Mouse (Mus musculus) kidney, embryonic 16.5 days (tissue): Measurements from ENCODE around the gene Lbh. TPM values are rescaled to one million over a fixed set of nuclear protein-coding genes. Genes with fewer than 3 reads are reported as not detected.

Experiments
- ATAC-seq: fragments of 200-750 bp; cut with Nextera tagmentation; 2 replicates; pipeline ENCODE4 v1.8.0; 2017; ENCODE audit warnings: moderate TSS enrichment; ENCODE audit not compliant: low FRiP score, low TSS enrichment
- H3K27ac ChIP-seq: fragments of 300-500 bp; sonication (generic); 2 replicates; pipeline ENCODE4 v1.5.1; 2014; ENCODE audit warnings: low read length
- H3K27me3 ChIP-seq: fragments of 300-500 bp; sonication (generic); 2 replicates; pipeline ENCODE4 v1.6.1; 2014; ENCODE audit warnings: low read length, control low read depth, mixed read lengths; ENCODE audit not compliant: insufficient read depth
- H3K36me3 ChIP-seq: fragments of 300-500 bp; sonication (generic); 2 replicates; pipeline ENCODE4 v1.6.1; 2014; ENCODE audit warnings: low read length, control low read depth, mixed read lengths; ENCODE audit not compliant: insufficient read depth
- H3K4me1 ChIP-seq: fragments of 300-500 bp; sonication (generic); 2 replicates; pipeline ENCODE4 v1.6.1; 2014; ENCODE audit warnings: low read length, control low read depth, mixed read lengths; ENCODE audit not compliant: insufficient read depth
- H3K4me2 ChIP-seq: fragments of 300-500 bp; sonication (generic); replicated peaks from 2 replicates; pipeline ENCODE4 v1.6.1; 2014; ENCODE audit warnings: low read depth, low read length
- H3K4me3 ChIP-seq: fragments of 300-500 bp; sonication (generic); 2 replicates; pipeline ENCODE4 v1.5.1; 2014; ENCODE audit warnings: mild to moderate bottlenecking, low read length
- H3K9ac ChIP-seq: fragments of 300-500 bp; sonication (generic); replicated peaks from 2 replicates; pipeline ENCODE4 v1.6.1; 2014; ENCODE audit warnings: low read length
- H3K9me3 ChIP-seq: fragments of 300-500 bp; sonication (generic); 2 replicates; pipeline ENCODE4 v1.6.1; 2016; ENCODE audit warnings: low read length, control low read depth
- WGBS: fragments of 180-500 bp; shearing (Covaris S2); extraction: QIAGEN DNeasy Blood & Tissue Kit; methylation state at CpG from one replicate; pipeline ENCODE4 v1.1.7; 2014; 5-methylcytosine and 5-hydroxymethylcytosine counted together
- polyA plus RNA-seq: library from polyadenylated mRNA; unstranded; fragments of >200 nt; fragmentation: Nextera tagmentation; extraction: Ambion mirVana; gene quantifications from 2 replicates; pipeline ENCODE4 v1.2.1, GENCODE M21; 2015

Gene Lbh
- polyA plus RNA-seq, 1 experiment from 2014 or later: 8.8 TPM

DNA sequence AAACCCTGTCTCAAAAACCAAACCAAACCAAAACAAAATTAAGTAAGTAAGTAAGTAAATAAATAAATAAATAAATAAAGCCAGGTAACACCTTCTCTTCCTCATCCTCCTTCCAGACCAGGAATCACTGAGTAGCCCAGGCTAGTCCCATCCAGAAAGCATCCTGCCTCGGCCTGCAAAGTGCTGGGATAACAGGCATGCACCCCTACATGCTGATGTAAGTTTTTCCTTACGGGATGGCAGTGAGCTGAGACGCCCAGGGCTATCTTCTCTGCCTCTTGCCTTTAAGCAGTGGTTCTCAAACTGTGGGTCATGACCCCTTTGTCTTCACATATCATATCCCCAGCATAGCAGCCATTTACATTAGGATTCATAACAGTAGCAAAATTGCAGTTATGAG lies 9.5 kb upstream of the Lbh start:
- Histone ChIP-seq H3K4me1 (no peaks in the 10 kb centered on the region), H3K4me3 (no peak overlapping the region), H3K4me2 (no peak overlapping the region), H3K27me3 (no peaks in the 10 kb centered on the region), H3K9me3 (no peaks in the 10 kb centered on the region), H3K9ac (no peak overlapping the region), H3K36me3 (no peaks in the 10 kb centered on the region), H3K27ac (no peak overlapping the region)
- WGBS: 92% methylated on average over 3 of the region's 3 CpGs
- ATAC-seq: no peak

DNA sequence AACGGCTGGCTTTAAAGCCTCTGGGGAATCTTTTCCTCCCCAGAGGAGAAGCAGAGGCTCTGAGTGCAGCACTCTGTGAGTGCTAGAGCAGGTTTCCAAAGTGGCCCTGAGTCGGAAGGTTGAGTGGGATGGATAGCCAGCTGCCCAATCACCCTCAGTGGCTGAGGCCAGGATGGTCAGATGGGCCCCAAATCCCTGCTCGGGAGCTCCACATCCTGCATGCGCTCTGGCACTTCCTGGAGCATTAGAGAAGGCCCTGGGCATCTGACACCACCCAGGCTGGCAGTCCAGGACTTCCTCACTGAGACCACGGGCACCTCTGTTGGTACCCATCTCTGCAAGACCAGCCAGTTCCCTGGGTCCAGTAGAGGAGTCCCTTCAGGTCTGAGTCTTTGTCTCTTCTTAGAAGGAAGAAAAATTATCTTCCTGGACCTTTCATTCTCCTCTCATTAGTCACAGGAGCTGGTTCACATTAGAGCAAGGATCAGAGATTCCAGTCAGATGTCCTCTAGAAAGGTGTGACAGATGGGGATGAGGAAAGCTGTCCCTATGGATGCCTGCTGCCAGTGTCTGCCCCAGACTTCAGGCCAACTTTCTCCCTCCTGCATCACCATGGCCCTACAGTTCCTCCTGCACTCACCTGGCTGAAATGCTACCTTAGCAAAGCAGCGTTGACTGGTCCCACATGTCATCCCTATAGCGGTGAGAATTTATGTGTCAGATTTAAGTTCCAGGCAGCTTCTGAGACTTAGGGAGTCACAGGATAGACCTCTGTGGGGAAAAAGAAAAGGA lies 8.8 kb upstream of the Lbh start:
- no peak overlapping the region for H3K27ac ChIP-seq
- no peak for ATAC-seq
- no peak overlapping the region for H3K4me2 ChIP-seq
- H3K27me3 ChIP-seq: no peaks in the 10 kb centered on the region
- H3K4me1 ChIP-seq: no peaks in the 10 kb centered on the region
- no peak overlapping the region for H3K4me3 ChIP-seq
- H3K9me3 ChIP-seq: no peaks in the 10 kb centered on the region
- H3K36me3 ChIP-seq: no peaks in the 10 kb centered on the region
- 78% methylated on average over 7 of the region's 7 CpGs for WGBS
- H3K9ac ChIP-seq: no peak overlapping the region

DNA sequence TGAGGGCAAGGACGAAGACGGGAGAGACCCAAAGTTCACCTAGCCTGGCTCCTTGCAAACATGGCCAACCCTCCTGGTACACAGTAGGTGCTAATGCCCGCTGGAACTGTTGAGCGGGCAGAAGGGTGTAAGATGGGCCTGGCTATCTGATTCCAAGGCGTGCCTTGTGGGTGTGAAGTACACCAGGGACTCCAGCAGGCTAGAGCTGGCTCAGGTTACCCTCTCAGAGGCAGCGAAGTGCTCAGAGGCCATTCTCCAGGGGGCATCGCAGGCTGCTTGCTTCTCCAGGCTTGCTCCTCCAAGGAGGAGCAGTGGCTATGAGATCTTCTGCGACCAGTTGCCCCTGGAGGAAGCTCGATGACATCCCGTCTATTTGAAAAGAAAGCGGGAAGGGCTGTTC lies 6.8 kb upstream of the Lbh start:
- H3K36me3 ChIP-seq: no peaks in the 10 kb centered on the region

DNA sequence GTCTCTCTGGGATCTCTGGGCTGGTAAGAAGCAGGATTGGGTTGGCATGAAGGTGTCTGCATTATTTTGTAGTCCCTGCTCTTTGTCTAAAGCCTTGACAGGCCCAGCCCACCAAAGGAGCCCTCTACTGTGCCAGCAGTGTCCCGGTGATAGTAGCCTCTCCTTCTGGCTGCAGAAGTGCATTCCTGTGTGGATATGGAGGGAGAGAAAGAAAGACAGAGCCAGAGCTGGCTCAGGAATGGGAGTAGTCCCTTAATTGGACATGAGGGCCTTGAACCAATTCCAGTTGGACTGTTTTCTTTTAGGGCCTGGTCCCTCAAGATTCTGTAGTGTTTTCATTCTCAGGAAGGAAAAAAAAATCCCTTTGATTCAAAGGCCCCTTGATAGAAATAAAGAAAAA lies 6.4 kb upstream of the Lbh start:
- no peaks in the 10 kb centered on the region for H3K36me3 ChIP-seq
- no peaks in the 10 kb centered on the region for H3K9me3 ChIP-seq
- no peaks in the 10 kb centered on the region for H3K4me1 ChIP-seq
- no peak overlapping the region for H3K9ac ChIP-seq
- H3K4me2 ChIP-seq: no peak overlapping the region
- H3K27ac ChIP-seq: no peak overlapping the region
- no peak overlapping the region for H3K4me3 ChIP-seq
- WGBS: 46% methylated on average over 1 of the region's 1 CpGs
- no peak for ATAC-seq
- H3K27me3 ChIP-seq: no peaks in the 10 kb centered on the region

More for the DNA sequence above, 6.8 kb upstream of the Lbh start:
- WGBS: 51% methylated on average over 11 of the region's 11 CpGs
- Histone ChIP-seq H3K9me3 (no peaks in the 10 kb centered on the region), H3K4me1 (no peaks in the 10 kb centered on the region), H3K27me3 (no peaks in the 10 kb centered on the region), H3K9ac (no peak overlapping the region), H3K4me2 (no peak overlapping the region), H3K4me3 (no peak overlapping the region), H3K27ac (no peak overlapping the region)
- ATAC-seq: no peak

DNA sequence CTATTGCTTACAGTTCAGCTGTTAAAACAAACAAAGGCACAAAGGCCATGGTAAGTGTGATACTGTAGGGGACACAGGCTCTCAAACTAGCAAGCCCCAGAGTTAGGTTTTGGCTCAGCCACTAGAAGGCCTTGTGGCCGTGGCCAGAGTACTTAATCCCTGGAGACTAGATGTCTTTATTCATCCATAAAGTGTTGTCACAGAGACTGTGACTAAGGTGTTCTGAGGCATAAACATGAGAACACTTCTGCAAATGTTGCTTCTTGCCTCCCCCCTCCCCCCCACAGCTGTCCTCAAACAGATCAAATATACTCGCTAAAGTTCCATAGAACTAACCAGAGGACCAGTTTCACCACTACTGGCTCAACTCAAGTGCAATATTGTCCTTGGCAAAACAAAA lies 4.0 kb upstream of the Lbh start:
- Histone ChIP-seq H3K27me3 (no peaks in the 10 kb centered on the region), H3K4me1 (no peaks in the 10 kb centered on the region), H3K27ac (no peak overlapping the region), H3K9ac (no peak overlapping the region), H3K4me2 (no peak overlapping the region), H3K36me3 (no peaks in the 10 kb centered on the region), H3K9me3 (no peaks in the 10 kb centered on the region), H3K4me3 (no peak overlapping the region)
- WGBS: 77% methylated on average over 2 of the region's 2 CpGs
- ATAC-seq: no peak

DNA sequence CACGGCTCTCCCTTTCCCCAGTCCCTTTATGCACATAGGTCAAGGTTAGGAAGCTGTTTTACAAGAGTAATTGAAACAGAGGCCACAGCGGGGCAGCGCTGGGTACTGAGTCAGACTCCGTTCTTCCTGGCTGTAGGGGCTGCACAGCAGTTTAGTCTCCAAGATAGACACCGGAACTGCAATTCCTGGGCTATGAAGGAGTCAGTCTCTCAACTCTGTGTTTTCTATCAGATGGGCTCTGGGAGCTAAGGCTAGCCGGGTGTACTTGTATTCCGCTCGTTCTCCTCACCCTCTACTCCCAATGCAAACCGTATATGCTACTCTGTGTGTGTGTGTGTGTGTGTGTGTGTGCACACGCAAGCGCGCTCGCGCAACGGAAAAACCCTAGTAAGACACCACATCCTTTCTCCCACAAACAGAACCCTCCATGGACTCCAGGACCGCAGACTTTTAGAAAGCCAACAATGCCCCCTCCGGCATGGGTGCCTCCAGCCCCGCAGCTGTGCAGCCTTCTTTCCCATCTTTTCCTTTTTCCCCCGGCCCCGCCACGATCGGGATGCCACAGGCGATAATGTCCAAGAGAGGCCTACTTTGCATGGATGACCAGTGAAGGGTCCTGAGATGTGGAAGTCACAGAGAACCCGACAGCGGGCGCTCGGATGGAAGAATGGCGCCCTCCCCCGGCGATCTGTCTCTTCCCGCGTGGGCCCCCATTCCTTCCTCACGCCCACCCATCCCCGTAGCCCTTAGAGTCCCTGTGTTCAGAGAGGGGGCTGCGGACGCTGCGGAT lies 669 bp upstream of the Lbh start:
- peak overlapping the region; percentile 77 for H3K4me2 ChIP-seq
- peak overlapping the region; percentile 94 for H3K9ac ChIP-seq
- WGBS: under 1% methylated on average over 37 of the region's 37 CpGs
- H3K4me1 ChIP-seq: 0 out of 2 replicates have a peak, but pooled peaks cover 11% of the 10 kb centered on the region
- peak overlapping the region; percentile 82 for H3K4me3 ChIP-seq
- no peaks in the 10 kb centered on the region for H3K27me3 ChIP-seq
- no peaks in the 10 kb centered on the region for H3K9me3 ChIP-seq
- H3K27ac ChIP-seq: peak overlapping the region; percentile 76
- ATAC-seq: peak; percentile 46
- H3K36me3 ChIP-seq: peaks cover 2% of the 10 kb centered on the region; the same call in 1 of the 2 replicates

DNA sequence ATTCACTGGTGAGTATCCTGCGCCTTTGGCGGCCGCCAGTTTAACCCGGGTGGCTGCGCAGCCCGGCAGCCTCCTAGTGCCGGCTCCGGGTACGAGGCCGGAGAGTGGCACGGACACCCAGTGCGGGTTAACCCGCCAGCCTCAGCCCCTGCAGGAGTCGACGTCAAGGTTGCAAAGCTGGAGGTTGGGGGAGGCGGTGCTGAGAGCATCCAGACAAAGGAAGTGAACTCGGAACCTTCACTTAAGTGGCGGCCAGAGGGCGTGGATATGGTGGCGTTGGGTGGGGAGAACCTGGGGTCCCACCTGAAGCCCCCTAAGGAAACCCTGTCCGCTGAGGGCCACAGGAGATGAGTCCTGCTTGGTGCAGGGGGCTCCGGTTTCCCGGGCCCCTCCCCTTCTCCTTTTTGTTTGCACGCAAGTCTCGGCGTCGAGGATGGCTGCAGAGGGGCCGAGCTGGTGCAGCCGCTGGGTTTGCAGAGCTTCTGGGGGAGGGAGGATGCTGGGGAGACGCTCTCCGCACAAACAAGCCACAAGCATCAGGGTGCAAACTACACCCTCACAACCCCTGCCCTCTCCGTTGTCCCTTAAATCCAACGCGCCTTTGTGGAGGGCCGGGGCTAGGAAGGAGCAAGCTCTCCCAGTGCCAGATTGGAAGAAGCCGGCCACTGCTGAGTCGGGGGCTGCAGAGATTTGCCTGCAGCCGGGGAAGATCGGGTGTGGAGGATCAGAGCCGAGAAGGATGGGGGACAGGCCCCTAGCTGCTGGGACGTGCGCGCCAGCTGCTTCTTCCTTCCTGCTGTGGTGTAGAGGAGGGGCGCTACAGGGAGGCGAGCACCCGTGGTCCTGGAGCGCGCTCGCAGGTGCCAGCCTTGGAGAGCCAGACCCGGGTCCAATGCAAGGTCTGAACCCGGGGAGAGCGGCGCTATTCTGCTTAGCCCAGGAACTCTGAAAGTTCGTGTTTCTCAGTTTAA lies 751 bp downstream of the Lbh start:
- WGBS: under 1% methylated on average over 53 of the region's 54 CpGs
- H3K27ac ChIP-seq: peak overlapping the region; percentile 76
- ATAC-seq: peak; percentile 33
- no peaks in the 10 kb centered on the region for H3K27me3 ChIP-seq
- peak overlapping the region; percentile 94 for H3K9ac ChIP-seq
- peak overlapping the region; percentile 82 for H3K4me3 ChIP-seq
- peaks cover 20% of the 10 kb centered on the region; the same call in 1 of the 2 replicates for H3K4me1 ChIP-seq
- no peaks in the 10 kb centered on the region for H3K9me3 ChIP-seq
- H3K4me2 ChIP-seq: peak overlapping the region; percentile 77
- H3K36me3 ChIP-seq: peaks cover 5% of the 10 kb centered on the region; the same call in 1 of the 2 replicates

DNA sequence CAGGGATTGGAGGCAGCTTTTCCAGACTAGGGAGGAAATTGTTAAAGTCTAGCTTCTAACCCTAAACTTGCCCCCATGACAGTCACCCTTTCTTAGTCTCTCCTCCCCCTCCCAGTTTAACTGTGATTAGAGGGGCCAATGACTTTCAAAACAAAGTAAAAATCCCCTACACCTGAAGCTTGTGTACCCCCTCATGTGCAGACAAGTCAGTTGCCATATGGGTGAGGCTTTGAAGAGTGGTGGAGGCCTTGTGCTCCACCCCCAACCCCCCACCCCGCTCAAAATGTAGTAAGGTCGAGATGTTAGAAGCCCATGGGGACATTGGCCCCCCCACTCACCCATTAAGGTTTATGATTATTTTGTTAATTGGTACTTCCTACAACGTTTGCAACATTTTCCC lies 1.5 kb downstream of the Lbh start:
- ATAC-seq: no peak
- Histone ChIP-seq H3K36me3 (peaks cover 5% of the 10 kb centered on the region; the same call in 1 of the 2 replicates), H3K4me2 (peak overlapping the region; percentile 77), H3K27me3 (no peaks in the 10 kb centered on the region), H3K27ac (peak overlapping the region; percentile 76), H3K9me3 (no peaks in the 10 kb centered on the region), H3K4me3 (peak overlapping the region; percentile 82), H3K9ac (peak overlapping the region; percentile 94), H3K4me1 (peaks cover 26% of the 10 kb centered on the region)
- 12% methylated on average over 3 of the region's 3 CpGs for WGBS

DNA sequence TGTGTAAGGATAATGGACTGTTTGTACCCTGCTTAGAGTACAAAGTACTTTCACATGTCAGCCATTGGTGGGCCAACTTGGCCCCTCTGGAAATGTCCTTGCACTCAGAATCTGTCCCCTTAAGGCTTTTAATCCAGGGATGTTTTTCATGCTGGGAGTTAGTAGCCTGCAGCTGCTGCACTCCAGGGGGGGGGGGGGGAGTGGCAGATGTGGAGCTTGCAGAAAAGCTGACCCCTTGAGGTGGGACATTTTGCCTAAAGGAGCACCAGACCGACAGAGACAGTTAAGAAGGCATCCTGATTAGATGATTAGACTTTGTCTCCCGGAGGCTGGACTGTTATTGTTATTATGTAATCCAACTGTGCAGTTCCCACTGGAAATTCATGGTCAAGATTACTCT lies 2.3 kb downstream of the Lbh start:
- peak overlapping the region; percentile 82 for H3K4me3 ChIP-seq
- H3K27ac ChIP-seq: peak overlapping the region; percentile 47; the same call in 1 of the 2 replicates
- H3K9ac ChIP-seq: peak overlapping the region; percentile 58
- H3K36me3 ChIP-seq: peaks cover 5% of the 10 kb centered on the region; the same call in 1 of the 2 replicates
- ATAC-seq: no peak
- 24% methylated on average over 2 of the region's 2 CpGs for WGBS
- H3K4me1 ChIP-seq: peaks cover 34% of the 10 kb centered on the region
- H3K9me3 ChIP-seq: no peaks in the 10 kb centered on the region
- H3K4me2 ChIP-seq: peak overlapping the region; percentile 77
- H3K27me3 ChIP-seq: no peaks in the 10 kb centered on the region
